Mouse (Mus musculus) frontal cortex, postnatal 10 days (tissue): ENCODE data around the gene Rpp40.
A peak's percentile ranks its signal among the peaks of the same experiment; 100 is the strongest.

Experiments
- DNase-seq, 2 experiments: peaks; one replicate each; pipeline ENCODE4 v3.0.0; 2022; ENCODE audit warnings: low spot score in 2 of 2, mixed read lengths in 1 of 2

Gene Rpp40

GRCm38 (mm10) chr13:35905879-35906481, at the start of gene Rpp40:
Gene Rpp40 (minus strand): TSS chr13:35906359.
- peak; percentile 85 to 90 for DNase-seq

GRCm38 (mm10) chr13:35949814-35950455, 43.8 kb upstream of the Rpp40 start:
- no peak for DNase-seq

- DNase-seq, result peak; percentile 22 to 78
These were observed 41.3 kb upstream of the Rpp40 start for GRCm38 (mm10) chr13:35947354-35948000.

- DNase-seq, result no peak
These were observed 40.6 kb upstream of the Rpp40 start for GRCm38 (mm10) chr13:35946659-35947353.

- no peak for DNase-seq
These were observed 34.8 kb upstream of the Rpp40 start for GRCm38 (mm10) chr13:35940934-35941333.

- no peak for DNase-seq
These were observed 33.9 kb upstream of the Rpp40 start for GRCm38 (mm10) chr13:35939871-35940665.

GRCm38 (mm10) chr13:35937991-35938390, 31.8 kb upstream of the Rpp40 start:
- DNase-seq, result no peak

GRCm38 (mm10) chr13:35911476-35911875, 5.3 kb upstream of the Rpp40 start:
- DNase-seq, result no peak

GRCm38 (mm10) chr13:35905378-35905777, 781 bp downstream of the Rpp40 start:
- no peak for DNase-seq

- no peak for DNase-seq
These were observed 13.3 kb downstream of the Rpp40 start for GRCm38 (mm10) chr13:35892866-35893265.

GRCm38 (mm10) chr13:35886121-35886725, 19.9 kb downstream of the Rpp40 start:
- DNase-seq, result no peak

GRCm38 (mm10) chr13:35880555-35881046, 25.6 kb downstream of the Rpp40 start:
- no peak for DNase-seq

- DNase-seq, result no peak
These were observed 26.6 kb downstream of the Rpp40 start for GRCm38 (mm10) chr13:35879519-35879918.

- no peak for DNase-seq
These were observed 27.1 kb downstream of the Rpp40 start for GRCm38 (mm10) chr13:35879068-35879467.

- DNase-seq, result no peak
These were observed 27.9 kb downstream of the Rpp40 start for GRCm38 (mm10) chr13:35878282-35878681.

- DNase-seq, result no peak
These were observed 30.8 kb downstream of the Rpp40 start for GRCm38 (mm10) chr13:35875396-35875795.

GRCm38 (mm10) chr13:35871107-35871506, 35.1 kb downstream of the Rpp40 start:
- DNase-seq, result no peak

GRCm38 (mm10) chr13:35870659-35871058, 35.5 kb downstream of the Rpp40 start:
- no peak for DNase-seq

GRCm38 (mm10) chr13:35860916-35861315, 45.2 kb downstream of the Rpp40 start:
- DNase-seq, result no peak

- no peak for DNase-seq
These were observed 48.7 kb downstream of the Rpp40 start for GRCm38 (mm10) chr13:35857486-35857885.
